Mouse (Mus musculus) heart, adult 2 months (tissue): Measurements from ENCODE around the gene Grk4.

ENCODE experiments used
- CTCF ChIP-seq: fragments of 200-600 bp; IDR thresholded peaks from 2 replicates; pipeline ENCODE4 v1.8.1; 2022; ENCODE audit warnings: antibody characterized with exemption, mild to moderate bottlenecking, moderate library complexity
- EP300 ChIP-seq: fragments of 200-500 bp; IDR thresholded peaks from 2 replicates; pipeline ENCODE4 v1.6.1; 2011; ENCODE audit warnings: low read depth, low read length, control low read depth; ENCODE audit not compliant: insufficient read depth

DNA sequence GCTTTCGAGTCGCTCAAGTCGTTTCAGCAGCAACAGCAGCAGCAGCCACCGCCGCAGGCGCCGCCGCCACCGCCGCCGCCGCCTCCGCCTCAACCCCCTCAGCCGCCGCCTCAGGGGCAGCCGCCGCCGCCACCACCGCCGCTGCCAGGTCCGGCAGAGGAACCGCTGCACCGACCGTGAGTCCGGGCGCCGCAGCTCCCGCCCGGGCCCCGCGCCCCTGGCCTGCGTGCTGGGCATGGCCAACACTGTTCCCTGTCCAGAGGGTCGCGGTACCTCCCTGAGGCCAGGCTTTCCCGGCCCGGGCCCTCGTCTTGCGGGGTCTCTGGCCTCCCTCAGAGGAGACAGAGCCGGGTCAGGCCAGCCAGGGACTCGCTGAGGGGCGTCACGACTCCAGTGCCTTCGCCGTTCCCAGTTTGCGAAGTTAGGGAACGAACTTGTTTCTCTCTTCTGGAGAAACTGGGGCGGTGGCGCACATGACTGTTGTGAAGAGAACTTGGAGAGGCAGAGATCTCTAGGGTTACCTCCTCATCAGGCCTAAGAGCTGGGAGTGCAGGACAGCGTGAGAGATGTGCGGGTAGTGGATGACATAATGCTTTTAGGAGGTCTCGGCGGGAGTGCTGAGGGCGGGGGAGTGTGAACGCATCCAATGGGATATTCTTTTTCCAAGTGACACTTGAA lies 101.9 kb downstream of the Grk4 start:
- TF ChIP-seq CTCF (no peak), EP300 (no peak)
